In the genomic region with DNA sequence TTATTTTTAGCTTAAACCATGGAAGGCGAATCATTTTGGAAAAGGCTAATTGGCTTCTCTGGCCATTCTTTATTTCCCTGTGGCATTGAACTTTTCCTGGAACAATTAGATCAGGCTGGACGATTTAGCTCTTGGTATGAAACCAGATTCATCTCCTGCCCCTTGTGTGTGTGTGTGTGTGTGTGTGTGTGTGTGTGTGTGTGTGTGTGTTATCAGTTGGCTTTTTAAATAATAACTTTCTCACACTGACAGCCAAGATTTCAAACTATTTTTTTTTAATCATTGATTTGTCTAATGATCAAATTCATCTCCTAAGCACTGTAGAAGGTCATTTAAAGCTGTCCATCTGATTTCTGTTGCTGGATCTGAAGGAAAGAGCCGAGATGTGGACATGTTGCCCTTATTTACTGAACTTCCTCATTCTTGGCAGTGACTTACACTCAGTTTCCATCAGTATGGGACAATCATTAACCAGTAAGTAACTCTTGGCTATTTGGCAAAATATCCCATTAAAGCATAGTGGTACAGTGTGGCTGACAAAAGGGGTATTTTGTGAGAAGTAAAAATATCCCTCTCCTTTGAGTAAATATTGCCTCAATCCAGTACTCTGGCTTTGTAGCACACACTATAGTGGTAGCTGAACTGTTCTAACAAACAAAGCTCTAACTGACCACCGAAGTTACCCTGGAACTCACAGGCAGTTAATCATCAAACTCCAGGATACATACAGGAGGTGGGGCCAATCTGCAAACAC, we compare ENCODE assay signal across 18 mouse cellular contexts.
DNase-seq lines count a peak whose midpoint lies in the region; ATAC-seq and TF ChIP-seq lines count a peak whose summit lies in the region.
"Had no signal": no experiment of that assay in that cellular context is flagged by ENCODE, and none has a peak within 500 bp of the region (broad histone marks: within the 10 kb centered on the region; RNA-seq: fewer than 3 reads in every experiment).

No protein-coding gene starts in this region.

- no peaks in the 10 kb centered on the region for H3K9me3 ChIP-seq in intestine, embryonic 16.5 days (ENCODE audit: control insufficient read depth, low read length)
- no peaks in the 10 kb centered on the region for H3K9me3 ChIP-seq in liver, embryonic 11.5 days (ENCODE audit: control insufficient read depth, low read length)
- no peaks in the 10 kb centered on the region for H3K9me3 ChIP-seq in hindbrain, embryonic 11.5 days (ENCODE audit: control insufficient read depth, low read length)
- H3K9me3 ChIP-seq: heart, embryonic 12.5 days; limb, embryonic 10.5 days; megakaryocyte, embryonic 14.5 days had no signal

- TF ChIP-seq CTCF in gastrocnemius, adult 2 months (IDR thresholded peaks at IDR 0.05): no peak

- no peak overlapping the region for H3K4me2 ChIP-seq in intestine, embryonic 16.5 days (ENCODE audit: low read depth, low read length)
- H3K4me2 ChIP-seq in liver, embryonic 11.5 days: no peak overlapping the region
- no peak overlapping the region for H3K4me2 ChIP-seq in hindbrain, embryonic 11.5 days (replicated peaks; ENCODE audit: low read depth, low read length)
- H3K4me2 ChIP-seq: heart, embryonic 12.5 days had no signal

- no peak overlapping the region for H3K9ac ChIP-seq in intestine, embryonic 16.5 days (ENCODE audit: low read depth, low read length)
- H3K9ac ChIP-seq in liver, embryonic 11.5 days (ENCODE audit: low read depth, low read length): no peak overlapping the region
- no peak overlapping the region for H3K9ac ChIP-seq in hindbrain, embryonic 11.5 days (ENCODE audit: low read depth, low read length)
- H3K9ac ChIP-seq: heart, embryonic 12.5 days had no signal

- DNase-seq in gastrocnemius, adult 2 months: no peak
- no peak for DNase-seq in gastrocnemius, postnatal 36 days
- DNase-seq in liver, embryonic 11.5 days (ENCODE audit: low spot score): no peak
- peak; percentile 9 for DNase-seq in skeletal muscle tissue, adult 2 months (ENCODE audit: low read depth, low spot score)
- no peak for DNase-seq in heart, postnatal 14 days
- DNase-seq in cerebellum, postnatal 4 days (ENCODE audit: low spot score in 2 of 2): no peak
- no peak for DNase-seq in hindbrain, embryonic 11.5 days (ENCODE audit: low spot score)
- DNase-seq: adrenal gland, adult 2 months; cerebellum, adult 8-10 months; gastrocnemius, postnatal 14 days; right cerebral cortex, adult 18-20 months; thymus, postnatal 25 days had no signal

- peak; percentile 76 for ATAC-seq in intestine, embryonic 16.5 days
- ATAC-seq in liver, embryonic 11.5 days (replicated peaks; ENCODE audit: low FRiP score): peak; percentile 52
- no peak for ATAC-seq in hindbrain, embryonic 11.5 days (ENCODE audit: low FRiP score)
- ATAC-seq: forebrain, embryonic 16.5 days had no signal

- WGBS in intestine, embryonic 16.5 days: 48% methylated on average over 4 of the region's 4 CpGs
- WGBS in liver, embryonic 11.5 days: 67% methylated on average over 4 of the region's 4 CpGs
- 69% methylated on average over 4 of the region's 4 CpGs for WGBS in hindbrain, embryonic 11.5 days

- H3K27ac ChIP-seq in gastrocnemius, adult 2 months: 0 out of 2 replicates have a peak overlapping the region, but pooled peaks have one; percentile 28
- H3K27ac ChIP-seq in intestine, embryonic 16.5 days (ENCODE audit: low read length): peak overlapping the region; percentile 74
- no peak overlapping the region for H3K27ac ChIP-seq in liver, embryonic 11.5 days (ENCODE audit: low read depth, low read length)
- no peak overlapping the region for H3K27ac ChIP-seq in hindbrain, embryonic 11.5 days (ENCODE audit: low read depth, low read length)
- H3K27ac ChIP-seq: limb, embryonic 10.5 days had no signal

- no peaks in the 10 kb centered on the region for H3K36me3 ChIP-seq in intestine, embryonic 16.5 days (ENCODE audit: control insufficient read depth, insufficient read depth, low read length)
- H3K36me3 ChIP-seq in liver, embryonic 11.5 days (ENCODE audit: control insufficient read depth, insufficient read depth, low read length): no peaks in the 10 kb centered on the region
- H3K36me3 ChIP-seq in hindbrain, embryonic 11.5 days (ENCODE audit: control insufficient read depth, insufficient read depth, low read length): no peaks in the 10 kb centered on the region
- H3K36me3 ChIP-seq: heart, embryonic 12.5 days; limb, embryonic 10.5 days had no signal

- H3K4me1 ChIP-seq in intestine, embryonic 16.5 days (ENCODE audit: control insufficient read depth, insufficient read depth, low read length): 0 out of 2 replicates have a peak, but pooled peaks cover 8% of the 10 kb centered on the region
- H3K4me1 ChIP-seq in liver, embryonic 11.5 days (replicated peaks; ENCODE audit: control insufficient read depth, insufficient read depth, low read length): no peaks in the 10 kb centered on the region
- H3K4me1 ChIP-seq in hindbrain, embryonic 11.5 days (replicated peaks; ENCODE audit: control insufficient read depth, insufficient read depth, low read length): no peaks in the 10 kb centered on the region
- H3K4me1 ChIP-seq: heart, embryonic 12.5 days; limb, embryonic 10.5 days; megakaryocyte, embryonic 14.5 days had no signal

- H3K27me3 ChIP-seq in intestine, embryonic 16.5 days (replicated peaks; ENCODE audit: control insufficient read depth, insufficient read depth, low read length): no peaks in the 10 kb centered on the region
- no peaks in the 10 kb centered on the region for H3K27me3 ChIP-seq in liver, embryonic 11.5 days (replicated peaks; ENCODE audit: control insufficient read depth, insufficient read depth, low read length)
- H3K27me3 ChIP-seq in hindbrain, embryonic 11.5 days (ENCODE audit: control insufficient read depth, insufficient read depth, low read length): no peaks in the 10 kb centered on the region
- H3K27me3 ChIP-seq: heart, embryonic 12.5 days; megakaryocyte, embryonic 14.5 days had no signal

- no peak overlapping the region for H3K4me3 ChIP-seq in gastrocnemius, adult 2 months
- no peak overlapping the region for H3K4me3 ChIP-seq in intestine, embryonic 16.5 days (ENCODE audit: low read length)
- no peak overlapping the region for H3K4me3 ChIP-seq in liver, embryonic 11.5 days (ENCODE audit: low read depth, low read length)
- H3K4me3 ChIP-seq in hindbrain, embryonic 11.5 days (ENCODE audit: low read depth, low read length): no peak overlapping the region
- H3K4me3 ChIP-seq: erythroblast, embryonic 14.5 days; heart, embryonic 12.5 days; limb, embryonic 10.5 days; megakaryocyte, embryonic 14.5 days had no signal

- intact Hi-C loops in gastrocnemius, adult 2 months (cut with DNase I): no loop called here
- intact Hi-C loops in gastrocnemius, postnatal 36 days (cut with DNase I): no loop called here
- intact Hi-C loops in heart, postnatal 14 days (cut with DNase I): no loop called here

Comparison
In these comparisons a context has a peak if more than half of its experiments do, and no peak if none do; other contexts are left out.
1. H3K27ac ChIP-seq: peak in gastrocnemius, adult 2 months (single experiment) and intestine, embryonic 16.5 days (single experiment); none in liver, embryonic 11.5 days (single experiment) and hindbrain, embryonic 11.5 days (single experiment).